Mouse (Mus musculus): Measurements from ENCODE around the gene Ilf2.

Gene Ilf2

GRCm38 (mm10) chr3:90461935-90462334 is 14.0 kb upstream of the Ilf2 start:
- DNase-seq (ENCODE audit: extremely low read depth, insufficient read length, low spot score) = no peak

- no peak for DNase-seq (ENCODE audit: extremely low read depth, insufficient read length, low spot score)
Measured at GRCm38 (mm10) chr3:90462579-90462978, 13.3 kb upstream of the Ilf2 start.

- DNase-seq (ENCODE audit: extremely low read depth, insufficient read length, low spot score) = no peak
Measured at GRCm38 (mm10) chr3:90464552-90465080, 11.3 kb upstream of the Ilf2 start.

GRCm38 (mm10) chr3:90465081-90465685 is 10.7 kb upstream of the Ilf2 start:
- DNase-seq (ENCODE audit: extremely low read depth, insufficient read length, low spot score) = no peak

GRCm38 (mm10) chr3:90465686-90466310 is 10.1 kb upstream of the Ilf2 start, which contains the start of gene Npr1:
Gene Npr1, minus strand, starts transcription at chr3:90465866.
- no peak for DNase-seq (ENCODE audit: extremely low read depth, insufficient read length, low spot score)

GRCm38 (mm10) chr3:90466311-90466766 is 9.6 kb upstream of the Ilf2 start:
- DNase-seq (ENCODE audit: extremely low read depth, insufficient read length, low spot score) = no peak

GRCm38 (mm10) chr3:90467618-90468300 is 8.2 kb upstream of the Ilf2 start:
- no peak for DNase-seq (ENCODE audit: extremely low read depth, insufficient read length, low spot score)

GRCm38 (mm10) chr3:90472213-90472612 is 3.7 kb upstream of the Ilf2 start:
- DNase-seq (ENCODE audit: extremely low read depth, insufficient read length, low spot score) = no peak

- DNase-seq (ENCODE audit: extremely low read depth, insufficient read length, low spot score) = peak; percentile 31
Measured at GRCm38 (mm10) chr3:90475151-90475830, 635 bp upstream of the Ilf2 start.

- DNase-seq (ENCODE audit: extremely low read depth, insufficient read length, low spot score) = peak; percentile 26
Measured at GRCm38 (mm10) chr3:90486998-90487397, 11.1 kb downstream of the Ilf2 start.

- no peak for DNase-seq (ENCODE audit: extremely low read depth, insufficient read length, low spot score)
Measured at GRCm38 (mm10) chr3:90488576-90488975, 12.7 kb downstream of the Ilf2 start.

- peak; percentile 96 for DNase-seq (ENCODE audit: extremely low read depth, insufficient read length, low spot score)
Measured at GRCm38 (mm10) chr3:90490696-90491256, 14.8 kb downstream of the Ilf2 start, which contains the start of gene Snapin. Gene Snapin, minus strand, starts transcription at chr3:90491033.

- DNase-seq (ENCODE audit: extremely low read depth, insufficient read length, low spot score) = peak; percentile 69
Measured at GRCm38 (mm10) chr3:90491350-90491749, 15.4 kb downstream of the Ilf2 start.

- no peak for DNase-seq (ENCODE audit: extremely low read depth, insufficient read length, low spot score)
Measured at GRCm38 (mm10) chr3:90493831-90494540, 18.1 kb downstream of the Ilf2 start.

GRCm38 (mm10) chr3:90495850-90496525 is 20.1 kb downstream of the Ilf2 start:
- DNase-seq (ENCODE audit: extremely low read depth, insufficient read length, low spot score) = no peak

- DNase-seq (ENCODE audit: extremely low read depth, insufficient read length, low spot score) = no peak
Measured at GRCm38 (mm10) chr3:90497597-90497996, 21.7 kb downstream of the Ilf2 start.

GRCm38 (mm10) chr3:90503444-90503843 is 27.5 kb downstream of the Ilf2 start:
- no peak for DNase-seq (ENCODE audit: extremely low read depth, insufficient read length, low spot score)

- DNase-seq (ENCODE audit: extremely low read depth, insufficient read length, low spot score) = no peak
Measured at GRCm38 (mm10) chr3:90505216-90505615, 29.3 kb downstream of the Ilf2 start.

GRCm38 (mm10) chr3:90506362-90506761 is 30.4 kb downstream of the Ilf2 start:
- no peak for DNase-seq (ENCODE audit: extremely low read depth, insufficient read length, low spot score)

Measured in 3134 (cell line).